Mouse (Mus musculus): ENCODE measurements at regions not wholly inside any gene's neighbourhood (a gene's known extent, or its start where the extent isn't known, plus 50 kb on each side); places are given as distances from the start of the nearest gene placed in this dataset.

GRCm38 (mm10) chr1:98268853-98269252 is 152.1 kb upstream of the Slco6d1 start:
- DNase-seq (ENCODE audit: low spot score in 2 of 2): peak in 1 of 2 experiments; percentile 9

- DNase-seq (ENCODE audit: low spot score in 2 of 2): no peak
Measured at GRCm38 (mm10) chr1:98270212-98270611, 150.7 kb upstream of the Slco6d1 start.

DNA sequence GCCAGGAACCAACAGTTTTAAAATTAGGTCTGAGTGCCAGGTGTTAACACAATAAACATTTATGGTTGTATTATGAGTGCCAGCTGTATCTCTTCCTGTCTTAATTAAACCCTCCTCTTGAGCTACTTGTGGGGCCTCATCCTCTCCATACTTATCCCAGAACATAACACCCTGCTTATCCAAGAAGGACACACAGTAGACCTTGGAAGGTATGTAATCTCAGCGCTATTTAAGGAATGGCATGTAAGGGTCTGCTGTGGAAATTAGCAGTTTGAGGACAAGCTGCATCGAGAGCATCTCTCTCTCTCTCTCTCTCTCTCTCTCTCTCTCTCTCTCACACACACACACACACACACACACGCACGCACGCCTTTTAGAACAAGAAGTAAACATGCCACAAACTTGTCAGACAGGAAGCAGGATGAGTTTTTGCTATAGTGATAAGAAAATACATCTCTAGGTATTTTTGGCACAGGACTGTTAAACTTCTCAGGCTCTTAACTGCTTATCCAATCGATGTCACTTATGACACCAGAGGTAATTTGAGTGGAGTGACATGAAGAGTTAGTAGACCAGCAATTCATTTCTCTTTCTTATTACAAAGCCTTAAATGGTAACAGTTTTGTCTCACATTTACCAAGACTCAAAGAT is 146.8 kb upstream of the Slco6d1 start:
- DNase-seq (ENCODE audit: low spot score in 2 of 2): no peak

DNA sequence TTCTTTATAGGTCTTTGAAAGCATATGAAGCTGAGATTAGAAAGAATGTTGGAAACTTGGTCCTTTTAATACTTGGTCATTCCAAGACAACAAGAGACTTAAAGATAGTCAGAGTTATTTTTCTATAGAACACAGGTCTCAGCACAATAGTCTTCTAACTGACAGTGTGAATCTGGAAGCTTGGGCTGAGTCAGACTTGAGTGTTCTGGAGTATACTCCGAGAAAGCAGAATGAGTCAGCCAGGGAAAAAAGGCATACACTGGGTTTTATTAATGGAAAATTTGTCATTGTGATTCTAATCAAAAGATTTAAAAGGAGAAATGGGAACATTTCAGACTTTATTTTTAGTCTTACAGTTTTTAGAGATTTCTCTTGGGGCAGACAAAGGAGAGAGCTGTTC is 145.4 kb upstream of the Slco6d1 start:
- DNase-seq (ENCODE audit: low spot score in 2 of 2): no peak

- DNase-seq (ENCODE audit: low spot score in 2 of 2): no peak
Measured at GRCm38 (mm10) chr1:98279446-98280048, 141.4 kb upstream of the Slco6d1 start.

- DNase-seq (ENCODE audit: low spot score in 2 of 2): no peak
Measured at GRCm38 (mm10) chr1:98280263-98281052, 140.5 kb upstream of the Slco6d1 start.

DNA sequence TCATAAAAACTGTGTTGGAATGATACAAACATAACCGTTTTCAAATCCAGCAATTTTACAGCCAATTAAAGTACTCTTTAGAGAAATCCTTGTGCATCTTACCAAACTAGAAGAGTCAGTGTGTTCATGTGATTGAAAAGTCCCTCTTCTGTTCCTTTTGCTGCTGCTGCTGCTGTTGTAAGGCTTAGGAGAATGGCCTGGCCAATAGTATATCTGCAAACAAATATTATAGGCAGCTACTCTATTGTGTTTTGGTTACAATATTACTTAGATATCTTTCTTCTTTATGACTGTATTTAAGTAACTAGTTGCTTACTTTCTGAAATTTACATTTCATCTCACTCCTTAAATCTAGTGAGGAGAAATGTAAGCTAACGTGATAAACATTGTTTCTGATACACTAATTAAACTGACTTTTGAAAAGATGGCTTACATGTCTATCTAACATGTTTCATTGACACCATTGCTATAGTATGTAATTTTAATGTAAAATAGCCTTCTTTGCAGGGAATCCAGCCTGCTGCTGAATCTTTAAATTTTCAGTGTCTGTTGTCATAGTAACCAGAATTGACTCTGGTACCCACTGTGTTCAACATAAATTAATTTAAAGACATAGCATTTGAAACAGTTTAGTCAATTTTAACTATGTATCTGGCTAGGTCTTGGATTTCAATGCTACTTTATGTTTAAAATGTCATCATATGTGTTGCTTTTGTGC is 139.7 kb upstream of the Slco6d1 start:
- DNase-seq (ENCODE audit: low spot score in 2 of 2): no peak

DNA sequence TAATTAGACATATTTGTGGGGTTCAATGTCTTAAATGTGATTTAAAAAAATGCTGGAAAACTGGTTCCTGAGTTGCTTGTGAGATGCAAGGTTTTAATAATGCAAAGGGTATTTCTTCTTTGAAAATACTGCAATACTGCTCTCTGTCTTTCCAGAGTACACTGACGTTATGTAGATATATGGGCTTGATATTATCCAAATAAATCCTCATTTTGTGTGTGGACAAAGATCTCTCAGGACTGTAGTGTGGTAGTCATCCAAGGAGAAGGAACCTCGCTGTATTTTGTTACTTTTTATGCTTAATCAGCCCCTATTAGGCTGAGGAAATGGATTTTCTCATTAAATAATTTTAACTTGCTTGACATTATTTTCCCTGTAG is 139.2 kb upstream of the Slco6d1 start:
- no peak for DNase-seq (ENCODE audit: low spot score in 2 of 2)

DNA sequence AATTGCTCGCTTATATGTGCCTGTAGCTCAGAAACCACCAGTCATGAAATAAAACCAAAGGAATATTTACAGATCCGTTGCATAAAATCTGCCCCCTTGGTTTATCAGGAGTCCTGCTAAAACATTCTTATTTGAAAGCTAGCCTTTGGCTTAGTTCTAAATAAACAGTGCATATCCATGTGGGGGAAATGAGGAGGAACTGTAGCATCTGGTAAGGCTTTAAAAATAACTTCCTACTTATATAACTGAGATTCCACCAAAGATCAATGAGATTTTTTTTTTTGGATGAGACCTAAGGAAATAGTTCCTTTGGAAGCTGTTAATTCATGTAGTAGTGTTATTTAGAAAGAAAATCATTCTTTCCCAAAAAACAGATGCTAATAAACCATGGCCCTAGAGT is 117.8 kb upstream of the Slco6d1 start:
- DNase-seq (ENCODE audit: low spot score in 2 of 2): no peak

- no peak for DNase-seq (ENCODE audit: low spot score in 2 of 2)
Measured at GRCm38 (mm10) chr1:98306363-98306762, 114.6 kb upstream of the Slco6d1 start.

GRCm38 (mm10) chr1:98307519-98307918 is 113.4 kb upstream of the Slco6d1 start:
- no peak for DNase-seq (ENCODE audit: low spot score in 2 of 2)

DNA sequence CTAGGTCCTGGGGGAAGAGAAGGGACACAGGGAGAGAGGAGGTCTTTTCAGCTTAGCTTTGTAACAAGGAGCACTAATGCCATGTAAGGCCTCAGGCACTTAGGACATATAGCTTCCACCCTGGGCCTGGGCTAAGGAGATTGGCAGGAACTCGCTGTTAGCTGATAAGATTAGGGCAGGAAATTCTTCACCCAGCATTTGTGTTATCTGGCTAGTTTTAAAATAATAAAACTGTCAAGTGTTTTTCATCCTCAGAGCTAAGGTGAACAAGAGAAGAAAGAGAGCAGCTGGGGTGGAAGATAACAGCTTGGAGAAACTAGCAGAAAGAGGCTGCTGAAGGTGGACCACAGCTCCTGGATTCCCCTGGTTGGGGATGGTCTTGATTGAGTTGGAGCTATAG is 111.0 kb upstream of the Slco6d1 start:
- DNase-seq (ENCODE audit: low spot score in 2 of 2): no peak

DNA sequence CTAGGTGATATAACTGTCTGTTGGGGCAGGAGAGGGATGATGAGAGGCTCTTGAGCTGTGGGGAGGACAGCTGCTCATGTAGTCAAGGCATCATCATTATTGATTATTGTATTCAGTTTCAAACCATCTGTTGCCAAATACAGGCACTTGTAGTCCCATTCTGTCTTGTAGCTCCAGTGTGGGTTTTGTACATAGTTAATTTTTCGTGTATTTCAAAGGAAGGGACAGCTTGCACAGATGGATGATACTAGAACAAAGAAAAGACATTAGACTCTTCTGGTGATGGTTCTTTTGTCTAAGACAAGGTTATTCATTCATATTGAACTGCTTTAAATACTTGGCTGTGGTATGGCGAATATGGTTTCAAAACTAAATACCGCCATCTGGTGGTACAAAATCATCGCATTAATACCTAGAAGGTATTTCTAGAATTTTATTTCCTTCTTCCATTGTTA is 70.8 kb upstream of the Slco6d1 start:
- peak in 1 of 2 experiments; percentile 42 for DNase-seq (ENCODE audit: low spot score in 2 of 2)

DNA sequence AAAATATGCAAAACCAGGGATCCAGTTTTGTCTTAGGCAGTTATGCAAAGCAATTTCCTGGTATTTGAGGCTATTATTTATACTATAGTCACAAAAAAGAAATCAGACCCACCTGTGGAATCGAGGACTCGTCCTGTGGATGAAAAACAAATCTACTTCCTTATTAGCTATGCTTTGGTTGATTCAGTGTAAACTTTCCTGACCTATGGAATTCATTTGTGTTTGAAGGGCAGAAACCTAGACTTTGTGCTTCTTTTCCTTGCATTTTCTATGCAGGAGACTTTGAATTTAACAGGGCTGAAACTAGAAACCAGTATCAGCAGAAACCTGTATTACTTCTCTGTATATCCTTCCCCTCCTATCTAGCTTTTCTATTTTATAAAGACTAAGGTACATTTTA is 70.2 kb upstream of the Slco6d1 start:
- no peak for DNase-seq (ENCODE audit: low spot score in 2 of 2)

DNA sequence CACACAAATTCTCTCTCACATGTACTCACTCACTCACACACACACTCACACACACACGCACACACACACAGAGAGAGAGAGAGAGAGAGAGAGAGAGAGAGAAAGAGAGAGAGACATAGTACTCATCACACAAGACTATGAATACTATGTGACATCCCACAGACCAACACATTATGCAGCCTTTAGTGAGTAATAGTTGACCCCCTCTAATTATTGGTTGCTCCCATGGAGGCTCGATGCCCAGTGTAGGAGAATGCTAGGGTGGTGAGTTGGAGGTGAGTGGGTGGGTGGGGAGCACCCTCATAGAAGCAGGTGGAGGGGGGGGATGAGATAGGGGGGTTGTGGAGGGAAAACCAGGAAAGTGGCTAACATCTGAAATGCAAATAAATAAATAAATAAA is 69.4 kb upstream of the Slco6d1 start:
- no peak for DNase-seq (ENCODE audit: low spot score in 2 of 2)

Measured in left cerebral cortex, adult 18-20 months (tissue).